Mouse (Mus musculus) forebrain, embryonic 16.5 days (tissue): Measurements from ENCODE around the gene Calcoco1. TPM values are rescaled to one million over a fixed set of nuclear protein-coding genes. Genes with fewer than 3 reads are reported as not detected.

ENCODE experiments used
- ATAC-seq: fragments of 200-750 bp; cut with Nextera tagmentation; 2 replicates; pipeline ENCODE4 v1.8.0; 2017; ENCODE audit warnings: mild to moderate bottlenecking, moderate library complexity
- H3K27ac ChIP-seq: fragments of 300-500 bp; sonication (generic); 2 replicates; pipeline ENCODE4 v1.5.1; 2014; ENCODE audit warnings: low read length, control low read depth
- H3K27me3 ChIP-seq: fragments of 300-500 bp; sonication (generic); replicated peaks from 2 replicates; pipeline ENCODE4 v1.6.1; 2014; ENCODE audit warnings: low read length; ENCODE audit not compliant: control insufficient read depth, insufficient read depth
- H3K36me3 ChIP-seq: fragments of 300-500 bp; sonication (generic); 2 replicates; pipeline ENCODE4 v1.6.1; 2014; ENCODE audit not compliant: control insufficient read depth, insufficient read depth
- H3K4me1 ChIP-seq: fragments of 300-500 bp; sonication (generic); replicated peaks from 2 replicates; pipeline ENCODE4 v1.6.1; 2014; ENCODE audit warnings: low read length; ENCODE audit not compliant: control insufficient read depth, insufficient read depth
- H3K4me2 ChIP-seq: fragments of 300-500 bp; sonication (generic); 2 replicates; pipeline ENCODE4 v1.6.1; 2014; ENCODE audit warnings: mild to moderate bottlenecking, low read length, control low read depth
- H3K4me3 ChIP-seq: fragments of 300-500 bp; sonication (generic); replicated peaks from 2 replicates; pipeline ENCODE4 v1.5.1; 2014; ENCODE audit warnings: mild to moderate bottlenecking, low read length, control low read depth
- H3K9ac ChIP-seq: fragments of 300-500 bp; sonication (generic); replicated peaks from 2 replicates; pipeline ENCODE4 v1.6.1; 2014; ENCODE audit warnings: low read depth, low read length, control low read depth
- H3K9me3 ChIP-seq: fragments of 300-500 bp; sonication (generic); 2 replicates; pipeline ENCODE4 v1.6.1; 2016; ENCODE audit warnings: low read length; ENCODE audit not compliant: control insufficient read depth
- WGBS: fragments of 180-500 bp; shearing (Covaris S2); extraction: QIAGEN DNeasy Blood & Tissue Kit; methylation state at CpG from one replicate; pipeline ENCODE4 v1.1.7; 2014; 5-methylcytosine and 5-hydroxymethylcytosine counted together
- polyA plus RNA-seq: library from polyadenylated mRNA; unstranded; fragments of >200 nt; fragmentation: Nextera tagmentation; extraction: Ambion mirVana; gene quantifications from 2 replicates; pipeline ENCODE4 v1.2.1, GENCODE M21; 2015

Gene Calcoco1
- polyA plus RNA-seq: 80.6 and 87.7 TPM in 2 replicates

DNA sequence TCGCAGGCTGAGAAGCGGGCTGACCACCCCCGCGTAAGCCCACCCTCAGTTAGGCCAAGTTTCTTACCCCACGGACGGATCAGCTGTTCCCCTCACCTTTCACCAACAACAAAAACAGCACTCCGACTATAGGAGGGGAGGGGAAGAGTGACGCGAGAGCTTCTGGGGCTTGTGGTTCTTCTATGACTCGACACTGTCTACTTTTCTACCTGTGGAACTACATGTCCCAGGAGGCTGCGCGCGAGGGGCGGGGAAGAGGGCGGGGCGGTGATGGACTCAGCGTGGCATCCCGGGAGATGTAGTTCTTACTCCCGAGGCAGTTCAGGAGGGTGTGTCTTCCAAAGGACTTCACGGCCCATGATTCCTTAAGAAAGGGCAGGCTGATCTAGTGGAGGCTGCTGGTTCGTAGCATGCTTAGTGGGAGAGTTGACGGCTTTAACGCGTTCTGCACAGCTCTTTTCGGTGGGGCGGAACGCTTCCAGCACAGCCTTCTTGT lies at the start of gene Calcoco1:
Calcoco1 (minus strand) TSS at position 199 of the 496 bp plus-strand sequence.
- Histone ChIP-seq H3K36me3 (peaks cover 8% of the 10 kb centered on the region; the same call in 1 of the 2 replicates), H3K27ac (peak within 1 kb of the TSS; percentile 31), H3K9ac (peak within 1 kb of the TSS; percentile 70), H3K4me2 (peak within 1 kb of the TSS; percentile 90), H3K27me3 (no peaks in the 10 kb centered on the region; the same call in 1 of the 2 replicates), H3K4me1 (peaks cover 16% of the 10 kb centered on the region), H3K4me3 (peak within 1 kb of the TSS; percentile 87), H3K9me3 (no peaks in the 10 kb centered on the region)
- under 1% methylated on average over 27 of the region's 27 CpGs for WGBS
- peak; percentile 99 for ATAC-seq

DNA sequence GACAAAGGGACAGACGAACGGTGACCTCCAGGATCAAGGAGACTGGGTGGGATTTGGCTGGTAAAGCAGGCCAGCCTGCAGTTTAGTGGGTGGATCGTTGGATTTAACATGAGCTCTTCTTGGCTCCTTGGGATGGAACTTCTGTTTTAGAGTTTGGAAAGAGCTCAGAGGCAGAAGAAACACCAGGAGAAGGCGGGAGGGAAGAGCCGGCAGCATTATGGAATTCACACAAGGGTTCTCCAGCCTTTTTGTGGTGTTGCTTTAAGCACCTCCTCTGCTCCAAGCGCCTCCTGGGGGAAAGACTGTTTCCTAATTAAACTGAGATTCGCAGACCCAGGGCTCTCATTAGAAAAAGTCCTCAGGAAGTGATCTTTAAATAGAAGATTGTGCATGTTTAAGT lies 48.9 kb upstream of the Calcoco1 start:
- Histone ChIP-seq H3K4me3 (no peak overlapping the region), H3K27me3 (no peaks in the 10 kb centered on the region), H3K4me2 (no peak overlapping the region), H3K27ac (no peak overlapping the region), H3K4me1 (no peaks in the 10 kb centered on the region), H3K9me3 (no peaks in the 10 kb centered on the region), H3K9ac (no peak overlapping the region), H3K36me3 (no peaks in the 10 kb centered on the region)
- no peak for ATAC-seq
- WGBS: 33% methylated on average over 7 of the region's 7 CpGs

DNA sequence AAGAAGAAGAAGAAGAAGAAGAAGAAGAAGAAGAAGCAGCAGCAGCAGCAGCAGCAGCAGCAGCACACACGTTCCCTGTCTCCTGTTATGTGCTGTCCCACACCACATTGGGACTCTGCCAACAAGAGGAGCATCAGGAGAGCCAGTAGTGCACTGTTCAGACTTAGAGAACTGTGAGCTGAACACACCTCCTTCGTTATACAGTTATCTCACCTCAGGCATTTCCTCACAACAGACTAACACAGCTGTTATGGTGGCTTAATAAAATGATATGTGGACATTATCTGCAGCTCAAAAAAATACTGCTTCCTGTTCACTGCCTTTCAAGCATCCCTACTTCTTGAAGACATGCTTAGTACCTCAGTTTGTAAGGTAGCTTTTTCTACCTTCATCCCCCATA lies 43.2 kb upstream of the Calcoco1 start:
- Histone ChIP-seq H3K27me3 (peaks cover 16% of the 10 kb centered on the region; the same call in 1 of the 2 replicates), H3K4me2 (no peak overlapping the region)
- no peak for ATAC-seq

DNA sequence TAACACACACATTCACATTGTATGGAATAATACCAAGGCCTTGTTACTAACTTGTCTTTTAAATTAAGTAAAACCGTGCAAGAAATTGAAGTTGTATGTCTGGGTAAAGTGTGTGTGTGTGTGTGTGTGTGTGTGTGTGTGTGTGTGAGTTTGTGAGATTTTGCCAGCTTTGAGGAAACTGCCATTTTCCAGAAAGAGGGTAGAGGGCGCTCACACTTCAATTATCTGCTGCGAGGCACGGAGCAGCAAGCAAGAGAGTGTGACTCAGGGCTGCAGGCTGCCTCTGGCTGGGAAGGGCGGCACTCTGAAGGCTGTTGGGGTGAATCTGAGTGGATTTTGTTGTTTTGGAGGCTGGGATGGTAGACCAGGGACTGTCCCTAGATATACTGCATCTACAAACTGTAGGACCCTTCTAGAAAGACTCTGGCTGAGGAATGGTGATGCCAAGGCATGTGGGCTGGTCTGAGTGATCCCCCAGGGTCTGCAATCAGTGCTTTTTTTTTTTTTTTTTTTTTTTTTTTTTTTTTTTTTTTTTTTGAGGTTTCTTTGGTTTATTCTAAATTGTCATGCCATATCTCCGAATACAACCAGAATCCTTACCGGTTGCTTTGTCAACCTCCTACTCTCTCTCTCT lies 39.9 kb upstream of the Calcoco1 start:
- Histone ChIP-seq H3K9ac (no peak overlapping the region), H3K4me3 (no peak overlapping the region), H3K27ac (no peak overlapping the region), H3K4me2 (no peak overlapping the region), H3K36me3 (no peaks in the 10 kb centered on the region), H3K4me1 (no peaks in the 10 kb centered on the region), H3K27me3 (peaks cover 21% of the 10 kb centered on the region), H3K9me3 (no peaks in the 10 kb centered on the region)
- 9% methylated on average over 7 of the region's 7 CpGs for WGBS
- peak; percentile 90 for ATAC-seq

More for the DNA sequence above, 43.2 kb upstream of the Calcoco1 start:
- Histone ChIP-seq H3K9ac (no peak overlapping the region), H3K4me1 (no peaks in the 10 kb centered on the region), H3K27ac (no peak overlapping the region), H3K9me3 (no peaks in the 10 kb centered on the region), H3K36me3 (no peaks in the 10 kb centered on the region), H3K4me3 (no peak overlapping the region)
- WGBS: 43% methylated on average over 2 of the region's 2 CpGs

DNA sequence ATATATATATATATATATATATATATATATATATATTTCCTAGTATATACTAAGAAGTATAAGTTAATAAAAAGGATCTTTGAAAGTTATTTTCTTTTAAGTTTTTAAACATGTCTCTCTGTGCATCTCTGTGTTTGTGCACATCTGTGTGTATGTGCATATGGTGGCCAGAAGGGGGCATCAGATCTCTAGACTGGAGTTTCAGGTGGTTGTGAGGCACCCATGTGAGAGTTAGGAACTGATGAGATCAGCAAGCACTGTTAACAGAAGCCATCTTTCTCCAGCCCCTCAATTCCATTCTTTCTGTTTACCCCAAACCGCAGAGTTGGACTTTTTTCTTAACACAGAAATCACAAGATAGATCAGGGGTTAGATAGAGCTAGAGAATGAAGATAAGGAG lies 35.7 kb upstream of the Calcoco1 start:
- 100% methylated on average over 1 of the region's 1 CpGs for WGBS

DNA sequence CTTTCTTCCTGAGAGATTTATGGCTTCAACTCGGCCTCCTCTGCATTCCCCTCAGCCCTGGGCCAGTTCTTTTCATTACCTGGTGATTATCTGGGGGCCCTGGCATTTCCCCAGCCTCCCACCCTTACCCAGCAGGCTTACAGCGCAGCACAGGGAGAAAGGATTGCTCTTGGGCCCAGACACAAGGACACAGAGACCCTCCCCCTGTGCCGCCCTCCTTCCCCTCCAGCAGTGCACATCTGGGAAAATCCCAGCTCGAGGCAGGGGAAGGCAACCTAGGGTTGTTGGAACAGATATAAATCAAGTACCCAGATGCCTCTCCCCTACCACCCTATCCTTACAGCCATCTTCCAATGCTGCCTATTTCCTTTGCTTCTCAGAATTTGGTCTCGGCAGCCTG lies 33.1 kb upstream of the Calcoco1 start:
- H3K9ac ChIP-seq: no peak overlapping the region
- no peak overlapping the region for H3K27ac ChIP-seq
- H3K36me3 ChIP-seq: no peaks in the 10 kb centered on the region
- no peak overlapping the region for H3K4me2 ChIP-seq
- no peak for ATAC-seq
- no peak overlapping the region for H3K4me3 ChIP-seq
- H3K4me1 ChIP-seq: peaks cover 4% of the 10 kb centered on the region
- peaks cover 11% of the 10 kb centered on the region for H3K27me3 ChIP-seq
- WGBS: 45% methylated on average over 5 of the region's 5 CpGs
- H3K9me3 ChIP-seq: no peaks in the 10 kb centered on the region

More for the DNA sequence above, 35.7 kb upstream of the Calcoco1 start:
- Histone ChIP-seq H3K4me2 (no peak overlapping the region), H3K36me3 (no peaks in the 10 kb centered on the region), H3K27ac (no peak overlapping the region), H3K27me3 (peaks cover 17% of the 10 kb centered on the region), H3K4me3 (no peak overlapping the region), H3K9ac (no peak overlapping the region), H3K4me1 (peaks cover 4% of the 10 kb centered on the region; the same call in 1 of the 2 replicates), H3K9me3 (no peaks in the 10 kb centered on the region)
- no peak for ATAC-seq

DNA sequence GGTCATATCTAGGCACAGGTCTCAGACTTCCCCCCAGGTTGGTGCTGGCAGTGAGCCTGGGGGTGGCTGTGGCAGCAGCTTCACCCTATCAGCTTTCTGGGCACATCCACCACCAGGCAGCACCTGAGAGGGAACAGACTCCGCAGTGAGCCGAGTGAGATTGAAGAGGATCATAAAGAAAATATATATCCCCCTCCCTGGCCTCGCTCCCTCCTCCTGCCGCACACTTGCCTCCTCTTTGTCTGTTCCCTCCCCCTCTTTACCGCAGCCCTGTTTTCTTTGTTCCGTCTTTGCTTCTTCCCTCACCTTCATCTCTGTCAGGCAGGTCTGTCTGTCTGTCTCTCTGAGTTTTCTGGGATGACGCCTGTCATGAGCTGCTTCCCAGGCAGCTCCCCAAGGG lies 32.4 kb upstream of the Calcoco1 start:
- 0 out of 2 replicates have a peak, but pooled peaks have one; percentile 24 for ATAC-seq
- H3K4me2 ChIP-seq: no peak overlapping the region
- H3K9ac ChIP-seq: peak overlapping the region; percentile 30
- no peaks in the 10 kb centered on the region for H3K36me3 ChIP-seq
- H3K4me1 ChIP-seq: peaks cover 4% of the 10 kb centered on the region
- H3K9me3 ChIP-seq: no peaks in the 10 kb centered on the region
- WGBS: 44% methylated on average over 7 of the region's 7 CpGs
- no peak overlapping the region for H3K27ac ChIP-seq
- H3K27me3 ChIP-seq: peaks cover 8% of the 10 kb centered on the region
- no peak overlapping the region for H3K4me3 ChIP-seq

DNA sequence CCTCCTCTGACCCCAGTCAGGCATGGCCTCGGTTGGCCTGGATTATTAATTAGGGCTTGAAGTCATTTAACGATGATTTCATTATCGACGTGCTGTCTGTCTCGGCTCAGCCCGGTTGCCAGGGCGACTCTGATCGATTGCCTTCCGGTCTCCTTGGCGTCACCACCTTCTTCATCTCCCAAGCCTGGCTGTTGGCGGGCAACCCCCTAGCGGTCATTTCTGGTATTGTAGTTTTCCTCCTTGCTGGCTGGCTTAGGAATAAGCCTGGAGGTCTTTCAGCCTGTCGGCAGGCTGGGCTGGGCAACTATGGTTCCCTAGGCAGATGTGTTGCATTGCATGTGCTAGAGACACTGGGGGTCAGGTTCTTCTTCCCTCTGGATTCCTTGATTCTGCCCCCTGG lies 31.2 kb upstream of the Calcoco1 start:
- WGBS: under 1% methylated on average over 13 of the region's 13 CpGs
- no peak for ATAC-seq
- Histone ChIP-seq H3K4me2 (no peak overlapping the region), H3K9ac (no peak overlapping the region), H3K27ac (no peak overlapping the region), H3K36me3 (no peaks in the 10 kb centered on the region), H3K9me3 (no peaks in the 10 kb centered on the region), H3K4me3 (no peak overlapping the region), H3K27me3 (peaks cover 7% of the 10 kb centered on the region), H3K4me1 (peaks cover 6% of the 10 kb centered on the region)

DNA sequence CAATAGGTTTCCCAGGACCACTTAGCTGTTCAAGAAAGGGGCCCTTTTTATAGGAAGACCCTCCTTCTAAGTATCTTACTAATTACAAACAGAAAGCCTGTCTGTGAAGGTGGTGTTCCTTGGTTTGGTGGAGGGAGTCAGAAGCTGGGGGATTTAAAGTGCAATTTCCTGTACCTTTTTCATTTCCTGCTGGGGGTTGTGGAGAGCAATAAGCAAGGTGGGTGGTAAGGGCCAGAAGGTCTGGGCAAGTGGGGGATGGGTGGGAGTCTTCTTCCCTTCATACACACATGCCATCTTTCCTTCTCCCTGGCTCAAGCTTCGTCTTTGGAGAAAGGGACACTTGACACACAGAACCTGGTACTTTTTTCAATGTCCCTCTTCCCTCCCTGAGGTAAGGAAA lies 30.2 kb upstream of the Calcoco1 start:
- no peak overlapping the region for H3K4me3 ChIP-seq
- H3K36me3 ChIP-seq: no peaks in the 10 kb centered on the region
- 94% methylated on average over 1 of the region's 1 CpGs for WGBS

More for the DNA sequence above, 30.2 kb upstream of the Calcoco1 start:
- Histone ChIP-seq H3K27ac (no peak overlapping the region), H3K9me3 (no peaks in the 10 kb centered on the region), H3K4me1 (peaks cover 16% of the 10 kb centered on the region), H3K4me2 (no peak overlapping the region), H3K9ac (no peak overlapping the region), H3K27me3 (peaks cover 7% of the 10 kb centered on the region)
- ATAC-seq: no peak
